In genomic region chr9:110208265-110208664, GRCm38 (mm10) we compare ENCODE assay signal across 25 mouse cellular contexts.
"Had no signal": no experiment of that assay in that cellular context is flagged by ENCODE, and none has a peak within 500 bp of the region (broad histone marks: within the 10 kb centered on the region; RNA-seq: fewer than 3 reads in every experiment).

No protein-coding gene starts in this region.

- H3K9ac ChIP-seq: heart, embryonic 13.5 days; heart, embryonic 15.5 days; hindbrain, embryonic 13.5 days; hindbrain, embryonic 15.5 days; limb, embryonic 12.5 days; liver, embryonic 13.5 days had no signal

- H3K27ac ChIP-seq: heart, adult 2 months; heart, embryonic 13.5 days; hindbrain, embryonic 13.5 days; hindbrain, embryonic 15.5 days; hindbrain, postnatal 0 days; limb, embryonic 10.5 days; limb, embryonic 12.5 days; liver, embryonic 13.5 days had no signal

- ATAC-seq: hindbrain, postnatal 0 days; intestine, embryonic 16.5 days had no signal

- H3K4me2 ChIP-seq: heart, embryonic 11.5 days; heart, embryonic 13.5 days; heart, embryonic 15.5 days; hindbrain, embryonic 13.5 days; hindbrain, embryonic 15.5 days; limb, embryonic 12.5 days; liver, embryonic 11.5 days; liver, embryonic 13.5 days had no signal

- H3K4me1 ChIP-seq: liver, embryonic 13.5 days had no signal

- H3K9me3 ChIP-seq: heart, embryonic 13.5 days; heart, embryonic 15.5 days; hindbrain, embryonic 13.5 days; hindbrain, embryonic 15.5 days; limb, embryonic 10.5 days; limb, embryonic 12.5 days; liver, embryonic 13.5 days had no signal

- H3K27me3 ChIP-seq: heart, embryonic 13.5 days; heart, embryonic 15.5 days; hindbrain, embryonic 13.5 days; hindbrain, embryonic 15.5 days; limb, embryonic 12.5 days; liver, embryonic 13.5 days had no signal

- H3K4me3 ChIP-seq: heart, adult 2 months; heart, embryonic 13.5 days; heart, embryonic 15.5 days; hindbrain, embryonic 13.5 days; hindbrain, embryonic 15.5 days; limb, embryonic 10.5 days; limb, embryonic 12.5 days; liver, embryonic 13.5 days had no signal

- DNase-seq: gastrocnemius, postnatal 14 days; gastrocnemius, postnatal 36 days; heart, adult 11 months; heart, adult 2 months; heart, postnatal 14 days; heart, postnatal 36 days; kidney, adult 11 months; kidney, adult 2 months; kidney, adult 9 months; kidney, postnatal 10 days; kidney, postnatal 25 days; kidney, postnatal 4 days; layer of hippocampus, adult 9-11 months; liver; liver, embryonic 13.5 days had no signal
